Mouse (Mus musculus): ENCODE measurements at regions not wholly inside any gene's neighbourhood (a gene's known extent, or its start where the extent isn't known, plus 50 kb on each side); places are given as distances from the start of the nearest gene placed in this dataset.

GRCm38 (mm10) chr11:79757513-79758071 lies 166.6 kb downstream of the Rab11fip4 start:
- 88% methylated on average over 5 of the region's 5 CpGs for WGBS
- H3K4me2 ChIP-seq (replicated peaks) = no peak overlapping the region
- no peaks in the 10 kb centered on the region for H3K9me3 ChIP-seq
- ATAC-seq (replicated peaks) = no peak
- H3K36me3 ChIP-seq = no peaks in the 10 kb centered on the region
- H3K27ac ChIP-seq (replicated peaks) = no peak overlapping the region
- no peak overlapping the region for H3K4me3 ChIP-seq
- H3K27me3 ChIP-seq = no peaks in the 10 kb centered on the region
- H3K9ac ChIP-seq (replicated peaks) = no peak overlapping the region
- H3K4me1 ChIP-seq = no peaks in the 10 kb centered on the region

GRCm38 (mm10) chr11:79756305-79756846 lies 165.4 kb downstream of the Rab11fip4 start:
- ATAC-seq (replicated peaks) = no peak
- 92% methylated on average over 9 of the region's 9 CpGs for WGBS

DNA sequence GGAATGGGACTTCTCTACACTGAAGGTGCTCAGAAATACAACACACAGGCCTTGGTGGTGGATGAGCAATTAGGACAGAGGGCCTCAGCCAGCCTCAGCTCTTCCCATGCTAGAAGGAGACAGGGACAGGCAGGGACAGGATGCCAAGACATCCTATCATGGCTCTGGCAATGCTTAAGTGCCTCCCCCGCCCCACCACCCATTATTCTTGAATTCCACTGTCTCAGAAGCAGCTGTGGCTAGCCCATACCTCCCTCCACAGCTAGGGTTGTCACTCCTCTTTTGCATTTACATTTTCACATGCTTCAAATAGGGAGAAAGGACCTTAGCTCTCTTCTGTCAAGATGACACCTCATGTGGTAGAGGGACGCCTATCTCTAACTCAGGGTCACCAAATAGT lies 162.5 kb downstream of the Rab11fip4 start:
- Histone ChIP-seq H3K27ac (replicated peaks) (no peak overlapping the region), H3K4me3 (no peak overlapping the region), H3K9ac (replicated peaks) (no peak overlapping the region), H3K4me1 (no peaks in the 10 kb centered on the region), H3K36me3 (no peaks in the 10 kb centered on the region), H3K9me3 (no peaks in the 10 kb centered on the region), H3K27me3 (no peaks in the 10 kb centered on the region), H3K4me2 (replicated peaks) (no peak overlapping the region)
- 81% methylated on average over 2 of the region's 2 CpGs for WGBS
- no peak for ATAC-seq (replicated peaks)

More at GRCm38 (mm10) chr11:79756305-79756846, 165.4 kb downstream of the Rab11fip4 start:
- H3K4me2 ChIP-seq (replicated peaks) = no peak overlapping the region
- no peak overlapping the region for H3K27ac ChIP-seq (replicated peaks)
- H3K27me3 ChIP-seq = no peaks in the 10 kb centered on the region
- H3K4me3 ChIP-seq = no peak overlapping the region
- no peaks in the 10 kb centered on the region for H3K4me1 ChIP-seq
- H3K36me3 ChIP-seq = no peaks in the 10 kb centered on the region
- H3K9me3 ChIP-seq = no peaks in the 10 kb centered on the region
- H3K9ac ChIP-seq (replicated peaks) = no peak overlapping the region

- no peaks in the 10 kb centered on the region for H3K9me3 ChIP-seq
- WGBS = 58% methylated on average over 7 of the region's 7 CpGs
- ATAC-seq (replicated peaks) = no peak
- H3K36me3 ChIP-seq = no peaks in the 10 kb centered on the region
- H3K9ac ChIP-seq (replicated peaks) = no peak overlapping the region
- no peaks in the 10 kb centered on the region for H3K4me1 ChIP-seq
- H3K4me3 ChIP-seq = no peak overlapping the region
- H3K27ac ChIP-seq (replicated peaks) = no peak overlapping the region
- no peak overlapping the region for H3K4me2 ChIP-seq (replicated peaks)
- H3K27me3 ChIP-seq = no peaks in the 10 kb centered on the region
Measured at GRCm38 (mm10) chr11:79752717-79753480, 161.9 kb downstream of the Rab11fip4 start.

GRCm38 (mm10) chr11:79751751-79752716 lies 161.0 kb downstream of the Rab11fip4 start:
- no peak for ATAC-seq (replicated peaks)
- WGBS = 68% methylated on average over 14 of the region's 14 CpGs
- no peak overlapping the region for H3K9ac ChIP-seq (replicated peaks)
- no peak overlapping the region for H3K4me3 ChIP-seq
- H3K27me3 ChIP-seq = no peaks in the 10 kb centered on the region
- no peak overlapping the region for H3K27ac ChIP-seq (replicated peaks)
- no peaks in the 10 kb centered on the region for H3K36me3 ChIP-seq
- no peaks in the 10 kb centered on the region for H3K9me3 ChIP-seq
- H3K4me2 ChIP-seq (replicated peaks) = no peak overlapping the region
- H3K4me1 ChIP-seq = no peaks in the 10 kb centered on the region

GRCm38 (mm10) chr11:79750943-79751342 lies 159.9 kb downstream of the Rab11fip4 start:
- ATAC-seq (replicated peaks) = no peak
- Histone ChIP-seq H3K4me1 (no peaks in the 10 kb centered on the region), H3K9me3 (no peaks in the 10 kb centered on the region), H3K27me3 (no peaks in the 10 kb centered on the region), H3K4me3 (no peak overlapping the region), H3K36me3 (no peaks in the 10 kb centered on the region), H3K27ac (replicated peaks) (no peak overlapping the region), H3K4me2 (replicated peaks) (no peak overlapping the region), H3K9ac (replicated peaks) (no peak overlapping the region)
- 80% methylated on average over 2 of the region's 2 CpGs for WGBS

GRCm38 (mm10) chr11:79749755-79750434 lies 158.9 kb downstream of the Rab11fip4 start:
- no peaks in the 10 kb centered on the region for H3K36me3 ChIP-seq
- H3K27me3 ChIP-seq = no peaks in the 10 kb centered on the region
- H3K4me2 ChIP-seq (replicated peaks) = no peak overlapping the region
- no peak for ATAC-seq (replicated peaks)
- H3K4me3 ChIP-seq = no peak overlapping the region
- H3K9ac ChIP-seq (replicated peaks) = no peak overlapping the region
- no peak overlapping the region for H3K27ac ChIP-seq (replicated peaks)
- 68% methylated on average over 7 of the region's 7 CpGs for whole genome bisulfite sequencing
- no peaks in the 10 kb centered on the region for H3K4me1 ChIP-seq
- no peaks in the 10 kb centered on the region for H3K9me3 ChIP-seq

GRCm38 (mm10) chr11:79749141-79749540 lies 158.1 kb downstream of the Rab11fip4 start:
- Histone ChIP-seq H3K4me3 (no peak overlapping the region), H3K9me3 (no peaks in the 10 kb centered on the region)
- 94% methylated on average over 10 of the region's 10 CpGs for WGBS

GRCm38 (mm10) chr11:79748606-79749125 lies 157.7 kb downstream of the Rab11fip4 start:
- 95% methylated on average over 7 of the region's 7 CpGs for WGBS
- no peak for ATAC-seq (replicated peaks)

More at GRCm38 (mm10) chr11:79749141-79749540, 158.1 kb downstream of the Rab11fip4 start:
- Histone ChIP-seq H3K4me2 (replicated peaks) (no peak overlapping the region), H3K9ac (replicated peaks) (no peak overlapping the region), H3K4me1 (no peaks in the 10 kb centered on the region), H3K27me3 (no peaks in the 10 kb centered on the region), H3K36me3 (no peaks in the 10 kb centered on the region), H3K27ac (replicated peaks) (no peak overlapping the region)
- no peak for ATAC-seq (replicated peaks)

DNA sequence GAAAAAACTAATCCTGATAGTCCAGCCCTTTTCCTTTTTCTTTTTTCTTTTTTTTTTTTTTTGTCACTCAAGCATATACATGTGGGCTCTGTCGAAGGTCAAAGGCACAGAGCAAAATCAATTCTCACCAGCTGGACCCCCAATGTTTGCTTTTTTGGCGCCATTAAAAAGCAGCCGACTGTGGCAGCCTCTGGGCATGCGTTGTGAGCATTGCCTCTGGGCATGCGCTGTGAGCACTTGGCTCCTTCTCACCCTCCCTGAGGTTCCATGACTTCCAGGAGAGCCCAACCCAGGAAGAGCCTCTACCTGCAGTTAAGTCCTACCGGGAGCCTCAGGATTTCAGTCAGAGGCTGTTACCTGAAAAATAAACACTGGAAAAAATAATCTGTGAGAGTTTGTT lies 156.8 kb downstream of the Rab11fip4 start:
- Histone ChIP-seq H3K27ac (replicated peaks) (no peak overlapping the region), H3K4me2 (replicated peaks) (no peak overlapping the region), H3K9ac (replicated peaks) (no peak overlapping the region), H3K9me3 (no peaks in the 10 kb centered on the region), H3K27me3 (no peaks in the 10 kb centered on the region), H3K4me3 (no peak overlapping the region), H3K36me3 (no peaks in the 10 kb centered on the region), H3K4me1 (no peaks in the 10 kb centered on the region)
- no peak for ATAC-seq (replicated peaks)
- 77% methylated on average over 6 of the region's 6 CpGs for WGBS

More at GRCm38 (mm10) chr11:79748606-79749125, 157.7 kb downstream of the Rab11fip4 start:
- Histone ChIP-seq H3K27me3 (no peaks in the 10 kb centered on the region), H3K9ac (replicated peaks) (no peak overlapping the region), H3K4me2 (replicated peaks) (no peak overlapping the region), H3K4me3 (no peak overlapping the region), H3K36me3 (no peaks in the 10 kb centered on the region), H3K9me3 (no peaks in the 10 kb centered on the region), H3K4me1 (no peaks in the 10 kb centered on the region), H3K27ac (replicated peaks) (no peak overlapping the region)
